Mouse (Mus musculus) hindbrain, embryonic 15.5 days (tissue): Measurements from ENCODE around the gene H2-Q1. TPM values are rescaled to one million over a fixed set of nuclear protein-coding genes. Genes with fewer than 3 reads are reported as not detected.
"Not testable (repeated sequence)": the region's sequence is repeated elsewhere in the genome, so short reads cannot be mapped to it uniquely, and the experiment has no call there.

Source experiments
- ATAC-seq: fragments of 200-750 bp; cut with Nextera tagmentation; 2 replicates; pipeline ENCODE4 v1.8.0; 2017; ENCODE audit warnings: low read depth, moderate number of reproducible peaks, moderate TSS enrichment; ENCODE audit not compliant: low FRiP score
- H3K27ac ChIP-seq: fragments of 300-500 bp; sonication (generic); replicated peaks from 2 replicates; pipeline ENCODE4 v1.5.1; 2015; ENCODE audit warnings: mild to moderate bottlenecking, inconsistent platforms
- H3K27me3 ChIP-seq: fragments of 300-500 bp; sonication (generic); 2 replicates; pipeline ENCODE4 v1.6.1; 2015; ENCODE audit warnings: control low read depth, inconsistent platforms
- H3K36me3 ChIP-seq: fragments of 300-500 bp; sonication (generic); 2 replicates; pipeline ENCODE4 v1.6.1; 2015; ENCODE audit warnings: control low read depth, inconsistent platforms
- H3K4me1 ChIP-seq: fragments of 300-500 bp; sonication (generic); replicated peaks from 2 replicates; pipeline ENCODE4 v1.6.1; 2015; ENCODE audit warnings: control low read depth, inconsistent platforms
- H3K4me2 ChIP-seq: fragments of 300-500 bp; sonication (generic); 2 replicates; pipeline ENCODE4 v1.6.1; 2015; ENCODE audit warnings: moderate library complexity, mild to moderate bottlenecking, inconsistent platforms
- H3K4me3 ChIP-seq: fragments of 300-500 bp; sonication (generic); 2 replicates; pipeline ENCODE4 v1.5.1; 2015; ENCODE audit warnings: mild to moderate bottlenecking, inconsistent platforms
- H3K9ac ChIP-seq: fragments of 300-500 bp; sonication (generic); 2 replicates; pipeline ENCODE4 v1.6.1; 2015; ENCODE audit warnings: inconsistent platforms
- H3K9me3 ChIP-seq: fragments of 300-500 bp; sonication (generic); 2 replicates; pipeline ENCODE4 v1.6.1; 2016; ENCODE audit warnings: control low read depth, inconsistent platforms
- WGBS: fragments of 180-500 bp; shearing (Covaris S2); methylation state at CpG from one replicate; pipeline ENCODE4 v1.1.7; 2015; 5-methylcytosine and 5-hydroxymethylcytosine counted together
- polyA plus RNA-seq: library from polyadenylated mRNA; unstranded; fragments of >200 nt; fragmentation: Nextera tagmentation; extraction: Ambion mirVana; gene quantifications from 2 replicates; pipeline ENCODE4 v1.2.1, GENCODE M21; 2015

H2-Q1 gene
- polyA plus RNA-seq, 1 experiment from 2014 or later: 0.39 TPM

DNA sequence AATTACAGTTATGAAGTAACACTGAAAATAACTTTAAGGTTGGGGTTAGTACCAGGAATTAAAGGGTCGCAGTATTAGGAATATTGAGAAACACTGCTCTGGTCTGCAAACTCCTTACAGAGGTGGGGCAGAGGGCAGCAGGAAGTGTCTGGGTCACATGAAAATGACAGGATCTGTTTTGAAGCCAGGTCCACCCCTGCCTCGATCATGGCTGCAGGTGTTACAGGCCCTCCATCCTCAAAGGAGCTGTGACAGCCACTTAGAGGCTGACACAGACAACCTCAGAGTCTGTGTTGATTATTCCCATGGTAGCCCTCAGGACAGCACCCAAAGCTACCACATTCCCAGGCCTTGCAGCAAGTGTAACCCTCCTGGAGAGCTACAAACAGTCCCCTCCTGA, 16.9 kb upstream of the H2-Q1 start:
- Histone ChIP-seq H3K27me3 (no peaks in the 10 kb centered on the region), H3K9ac (no peak overlapping the region), H3K9me3 (no peaks in the 10 kb centered on the region), H3K4me2 (no peak overlapping the region), H3K36me3 (no peaks in the 10 kb centered on the region), H3K27ac (no peak overlapping the region), H3K4me3 (no peak overlapping the region), H3K4me1 (no peaks in the 10 kb centered on the region)
- WGBS: 89% methylated on average over 2 of the region's 2 CpGs
- ATAC-seq: no peak

DNA sequence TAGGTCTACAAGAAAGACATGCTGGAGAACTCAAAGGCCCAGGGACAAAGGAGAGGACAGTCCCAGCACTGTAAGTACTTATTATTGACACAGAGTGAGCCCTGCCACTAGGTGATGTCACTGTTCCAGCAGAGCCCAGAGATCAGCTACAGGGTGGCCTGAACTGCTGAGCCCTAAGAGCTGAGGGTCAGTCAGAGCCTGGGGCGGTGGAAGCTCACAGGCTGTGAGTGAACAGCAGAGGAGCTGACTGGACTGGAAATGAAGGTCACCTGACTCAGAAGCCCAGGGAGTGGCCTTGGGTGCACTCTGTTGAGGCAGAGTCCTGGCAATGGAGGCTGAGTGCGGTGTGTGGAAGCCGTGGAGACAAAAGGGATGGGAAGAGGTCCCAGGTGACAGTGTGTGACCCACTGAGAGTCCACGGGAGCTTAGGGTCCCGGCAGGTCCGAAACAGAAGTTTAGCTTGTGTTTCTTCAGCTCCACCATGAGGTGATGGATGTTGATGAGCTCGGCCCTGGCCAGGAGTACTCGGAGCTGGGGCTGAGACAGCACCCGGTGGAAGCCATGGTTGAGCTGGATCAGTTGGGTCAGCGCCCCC, 16.4 kb upstream of the H2-Q1 start:
- Histone ChIP-seq H3K27me3 (no peaks in the 10 kb centered on the region), H3K4me1 (no peaks in the 10 kb centered on the region), H3K9me3 (no peaks in the 10 kb centered on the region), H3K27ac (no peak overlapping the region), H3K36me3 (no peaks in the 10 kb centered on the region), H3K4me3 (no peak overlapping the region), H3K9ac (no peak overlapping the region), H3K4me2 (no peak overlapping the region)
- 88% methylated on average over 10 of the region's 10 CpGs for WGBS
- ATAC-seq: no peak

DNA sequence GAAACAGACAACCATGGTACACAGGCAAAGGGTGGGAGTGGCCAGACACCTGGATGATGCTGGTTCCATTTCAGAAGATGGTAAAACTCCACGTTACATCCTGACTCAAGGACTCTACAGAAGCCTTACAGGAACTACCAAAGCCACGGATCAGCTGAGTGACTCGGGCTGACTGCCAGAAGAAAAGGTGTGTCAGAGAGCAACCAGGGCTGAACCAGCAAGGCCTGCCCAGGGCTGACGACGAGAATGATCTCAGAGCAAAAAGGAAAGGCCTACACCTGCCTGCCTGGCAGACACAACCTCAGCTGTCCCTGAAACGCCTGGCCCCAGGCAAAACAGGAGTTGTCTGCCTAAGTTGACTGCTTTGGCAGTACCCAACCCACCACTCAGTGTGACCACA, 15.7 kb upstream of the H2-Q1 start:
- Histone ChIP-seq H3K4me1 (no peaks in the 10 kb centered on the region), H3K4me3 (no peak overlapping the region)
- 77% methylated on average over 6 of the region's 6 CpGs for WGBS

DNA sequence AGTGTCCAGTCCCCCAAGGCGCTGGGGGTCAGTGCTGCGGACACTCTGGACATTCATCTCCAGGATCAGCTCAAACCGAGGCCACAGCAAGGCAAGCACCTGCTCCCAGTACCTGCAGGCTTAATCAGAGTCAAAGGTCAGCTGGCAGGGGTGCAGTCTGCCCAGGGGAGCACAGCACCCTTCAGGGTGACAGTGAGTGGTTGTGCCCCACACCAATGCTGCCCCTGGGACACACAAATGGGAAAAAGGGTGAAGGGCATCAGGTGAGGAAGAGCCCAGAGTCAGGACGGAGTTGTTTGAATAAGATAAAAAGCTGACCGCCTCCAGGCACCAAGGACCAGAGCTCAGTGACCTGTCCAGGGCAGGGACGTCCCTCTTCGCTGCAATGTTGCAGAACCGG, 15.3 kb upstream of the H2-Q1 start:
- not testable (repeated sequence) for ATAC-seq, H3K4me3 ChIP-seq
- WGBS: 89% methylated on average over 8 of the region's 8 CpGs

More for the DNA sequence above, 15.7 kb upstream of the H2-Q1 start:
- Histone ChIP-seq H3K9me3 (no peaks in the 10 kb centered on the region), H3K36me3 (no peaks in the 10 kb centered on the region), H3K9ac (no peak overlapping the region), H3K27ac (no peak overlapping the region), H3K4me2 (no peak overlapping the region), H3K27me3 (0 out of 2 replicates have a peak, but pooled peaks cover 4% of the 10 kb centered on the region)
- no peak for ATAC-seq

DNA sequence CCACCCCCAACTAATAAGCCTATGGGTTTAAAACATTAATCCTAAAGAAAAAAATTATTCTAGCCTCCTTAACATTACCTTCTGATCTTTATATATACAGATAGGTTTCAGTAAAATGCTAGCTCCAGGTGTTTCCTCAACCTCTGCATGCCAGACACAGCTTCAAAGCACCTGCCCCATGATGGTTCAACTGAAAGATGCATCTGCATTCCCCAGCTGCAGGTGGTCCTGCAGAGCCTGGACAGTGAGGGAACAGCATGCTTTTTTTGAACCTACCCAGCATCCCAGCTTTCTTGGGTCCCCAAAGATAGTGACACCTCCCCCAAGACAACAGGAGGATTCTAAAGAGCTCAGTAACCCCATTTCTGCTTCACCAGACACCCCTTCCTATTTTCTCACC, 1.5 kb upstream of the H2-Q1 start:
- Histone ChIP-seq H3K27me3 (peaks cover 44% of the 10 kb centered on the region), H3K9me3 (no peaks in the 10 kb centered on the region), H3K36me3 (no peaks in the 10 kb centered on the region), H3K4me3 (no peak overlapping the region), H3K4me2 (no peak overlapping the region), H3K27ac (no peak overlapping the region), H3K9ac (no peak overlapping the region), H3K4me1 (peaks cover 10% of the 10 kb centered on the region)
- ATAC-seq: no peak

More for the DNA sequence above, 15.3 kb upstream of the H2-Q1 start:
- H3K4me2 ChIP-seq, H3K9ac ChIP-seq, H3K4me1 ChIP-seq, H3K27ac ChIP-seq, H3K9me3 ChIP-seq, H3K36me3 ChIP-seq, H3K27me3 ChIP-seq: not testable (repeated sequence)

DNA sequence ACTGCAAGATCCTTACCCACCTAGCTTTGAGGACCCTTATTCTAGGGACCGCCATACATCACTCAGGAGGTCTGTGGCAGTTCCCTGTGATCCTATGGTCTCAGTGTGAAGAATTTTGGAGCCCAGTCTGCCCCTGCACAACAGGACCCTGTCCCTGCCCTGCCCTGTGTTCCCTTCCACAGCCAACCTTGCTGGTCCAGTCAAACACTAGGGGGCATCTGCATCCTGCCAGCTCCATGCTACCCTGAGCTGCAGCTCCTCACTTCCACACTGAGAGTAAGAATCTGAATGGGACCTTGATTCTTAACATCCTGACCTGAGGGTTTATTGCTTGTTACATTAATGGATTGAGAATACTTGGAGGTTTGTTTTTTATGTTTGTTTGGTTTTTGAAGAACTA, 4.9 kb downstream of the H2-Q1 start:
- WGBS: 77% methylated on average over 1 of the region's 1 CpGs
- peaks cover 24% of the 10 kb centered on the region for H3K27me3 ChIP-seq
- ATAC-seq, H3K27ac ChIP-seq, H3K4me1 ChIP-seq, H3K9me3 ChIP-seq, H3K4me3 ChIP-seq, H3K4me2 ChIP-seq, H3K36me3 ChIP-seq, H3K9ac ChIP-seq: not testable (repeated sequence)

DNA sequence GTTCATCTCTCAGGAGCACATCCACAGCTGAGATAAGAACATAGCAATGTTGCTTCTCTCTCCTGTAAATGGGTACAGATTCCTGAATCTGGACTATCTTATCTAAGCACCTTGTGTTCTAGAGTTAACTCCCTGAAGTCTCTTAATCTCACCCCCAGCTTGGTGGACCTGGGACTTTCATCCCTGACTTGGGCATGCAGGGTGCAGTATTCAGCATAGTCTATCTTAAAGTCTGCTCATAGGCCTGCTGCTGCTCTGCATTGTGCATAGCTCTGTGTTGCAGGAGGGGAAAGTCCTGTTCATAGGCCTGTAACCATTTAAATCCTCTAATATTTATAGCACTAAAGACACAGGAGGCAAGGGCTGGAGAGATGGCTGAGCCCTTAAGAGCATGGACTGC, 5.8 kb downstream of the H2-Q1 start:
- peaks cover 16% of the 10 kb centered on the region for H3K27me3 ChIP-seq
- H3K4me3 ChIP-seq, ATAC-seq, H3K9me3 ChIP-seq, H3K4me2 ChIP-seq, H3K4me1 ChIP-seq, H3K9ac ChIP-seq, H3K36me3 ChIP-seq, H3K27ac ChIP-seq: not testable (repeated sequence)

DNA sequence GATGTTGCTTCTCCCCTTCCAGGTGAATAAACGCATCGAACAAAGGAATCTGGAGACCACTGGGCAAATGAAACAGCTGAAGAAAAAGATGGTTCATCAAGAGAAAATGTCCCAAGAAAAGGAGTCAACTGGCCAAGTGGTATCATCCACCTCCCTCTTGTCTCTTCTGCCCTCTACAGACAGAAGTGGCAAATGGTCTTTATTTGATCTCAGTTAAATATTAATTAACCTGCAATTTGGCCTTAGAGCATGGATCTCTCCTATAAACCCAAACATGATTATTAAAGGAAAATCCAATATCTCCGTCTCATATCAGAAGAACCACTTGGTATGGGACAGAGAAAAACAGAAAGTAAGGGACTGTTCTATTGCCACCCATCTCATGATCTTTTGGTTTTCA, 9.5 kb downstream of the H2-Q1 start:
- H3K4me2 ChIP-seq, H3K27ac ChIP-seq, H3K27me3 ChIP-seq, H3K4me1 ChIP-seq, H3K9ac ChIP-seq, H3K4me3 ChIP-seq, ATAC-seq, H3K9me3 ChIP-seq, H3K36me3 ChIP-seq: not testable (repeated sequence)
- WGBS: 61% methylated on average over 3 of the region's 3 CpGs

DNA sequence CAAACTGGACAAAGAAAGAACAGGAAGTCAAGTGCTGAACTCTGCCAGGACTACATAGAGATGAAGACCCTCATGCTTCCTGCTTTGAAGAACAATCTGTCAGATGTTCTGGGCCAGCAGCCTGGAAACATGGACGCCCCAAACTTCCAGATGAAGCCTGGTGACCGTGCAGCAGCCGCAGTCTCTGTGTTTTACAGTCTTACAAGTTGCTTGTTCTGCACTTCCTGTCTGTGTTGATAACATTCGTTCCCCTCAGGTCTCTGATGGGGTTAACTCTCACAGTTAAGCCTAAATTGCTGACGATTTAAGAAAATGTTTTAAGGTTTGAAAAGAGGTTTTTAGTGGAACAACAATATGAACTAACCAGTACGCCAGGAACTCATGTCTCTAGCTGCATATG, 11.3 kb downstream of the H2-Q1 start:
- H3K36me3 ChIP-seq, H3K4me3 ChIP-seq, H3K4me2 ChIP-seq, H3K4me1 ChIP-seq, H3K27me3 ChIP-seq, H3K9ac ChIP-seq, H3K9me3 ChIP-seq, ATAC-seq, H3K27ac ChIP-seq: not testable (repeated sequence)
- WGBS: 76% methylated on average over 6 of the region's 6 CpGs

DNA sequence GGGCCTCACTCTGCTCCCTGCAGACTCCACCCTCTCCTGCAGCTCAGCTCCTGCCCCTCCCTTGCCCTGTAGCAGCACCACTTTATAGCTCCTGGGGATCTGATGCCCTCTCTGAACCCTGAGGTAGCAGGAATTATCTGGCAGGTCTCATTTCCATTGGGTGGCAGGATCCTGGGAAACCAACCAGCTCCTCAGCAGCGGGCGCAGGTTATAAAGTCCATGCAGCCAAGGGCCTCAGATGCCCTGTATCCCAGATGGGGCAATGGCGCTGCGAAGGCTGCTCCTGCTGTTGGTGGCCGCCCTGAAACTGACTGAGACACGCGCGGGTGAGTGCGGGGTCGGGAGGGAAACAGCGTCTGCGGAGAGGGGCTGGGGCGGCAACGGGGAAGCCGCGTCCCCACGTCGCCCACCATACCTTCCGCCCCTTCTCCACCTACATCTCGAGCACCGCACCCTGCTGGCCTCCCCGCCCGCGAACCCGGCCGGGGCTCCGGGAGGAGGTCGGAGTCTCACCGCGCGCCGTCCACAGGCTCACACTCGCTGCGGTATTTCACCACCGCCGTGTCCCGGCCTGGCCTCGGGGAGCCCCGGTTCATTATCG, 22.0 kb downstream of the H2-Q1 start, which contains the start of gene H2-Q2:
TSS of gene H2-Q2 (plus strand) at position 172 of the 601 bp plus-strand sequence.
- no peaks in the 10 kb centered on the region for H3K36me3 ChIP-seq
- no peak within 1 kb of the TSS for H3K27ac ChIP-seq
- H3K4me1 ChIP-seq: peaks cover 13% of the 10 kb centered on the region
- H3K9ac ChIP-seq: peak within 1 kb of the TSS; percentile 51
- H3K4me2 ChIP-seq: peak within 1 kb of the TSS; percentile 89
- ATAC-seq: 0 out of 2 replicates have a peak, but pooled peaks have one; percentile 15
- H3K9me3 ChIP-seq: no peaks in the 10 kb centered on the region
- under 1% methylated on average over 40 of the region's 40 CpGs for WGBS
- peak within 1 kb of the TSS; percentile 47 for H3K4me3 ChIP-seq
- H3K27me3 ChIP-seq: peaks cover 41% of the 10 kb centered on the region

DNA sequence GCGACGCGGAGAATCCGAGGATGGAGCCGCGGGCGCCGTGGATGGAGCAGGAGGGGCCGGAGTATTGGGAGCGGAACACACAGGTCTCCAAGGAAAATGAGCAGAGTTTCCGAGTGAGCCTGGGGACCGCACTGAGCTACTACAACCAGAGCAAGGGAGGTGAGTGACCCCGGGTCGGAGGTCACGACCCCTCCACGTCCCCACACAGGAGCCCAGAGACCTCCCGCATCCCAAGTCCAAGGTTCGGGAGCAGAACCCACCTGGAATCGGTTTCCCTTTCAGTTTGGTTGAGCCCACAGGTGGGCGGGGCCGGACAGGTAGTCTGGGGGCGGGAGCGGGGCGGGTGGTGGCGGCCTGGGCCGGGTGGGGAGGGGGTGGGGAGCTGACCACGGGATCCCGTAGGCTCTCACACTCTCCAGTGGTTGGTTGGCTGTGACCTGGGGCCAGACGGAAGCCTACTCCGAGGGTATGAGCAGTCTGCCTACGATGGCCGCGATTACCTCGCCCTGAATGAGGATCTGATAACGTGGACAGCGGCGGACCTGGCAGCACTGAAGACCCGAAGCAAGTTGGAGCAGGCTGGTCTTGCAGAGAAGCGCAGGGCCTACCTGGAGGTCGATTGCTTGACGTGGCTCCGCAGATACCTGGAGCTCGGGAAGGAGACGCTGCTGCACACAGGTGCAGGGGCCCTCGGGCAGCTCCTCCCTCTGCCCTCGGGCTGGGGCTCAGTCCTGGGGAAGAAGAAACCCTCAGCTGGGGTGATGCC, 22.7 kb downstream of the H2-Q1 start:
- peak; percentile 51; the same call in 1 of the 2 replicates for ATAC-seq
- Histone ChIP-seq H3K36me3 (no peaks in the 10 kb centered on the region), H3K4me1 (peaks cover 13% of the 10 kb centered on the region), H3K4me3 (peak overlapping the region; percentile 47), H3K27me3 (peaks cover 41% of the 10 kb centered on the region), H3K9me3 (no peaks in the 10 kb centered on the region), H3K4me2 (peak overlapping the region; percentile 89), H3K27ac (no peak overlapping the region), H3K9ac (peak overlapping the region; percentile 51)
- 2% methylated on average over 43 of the region's 46 CpGs for WGBS

DNA sequence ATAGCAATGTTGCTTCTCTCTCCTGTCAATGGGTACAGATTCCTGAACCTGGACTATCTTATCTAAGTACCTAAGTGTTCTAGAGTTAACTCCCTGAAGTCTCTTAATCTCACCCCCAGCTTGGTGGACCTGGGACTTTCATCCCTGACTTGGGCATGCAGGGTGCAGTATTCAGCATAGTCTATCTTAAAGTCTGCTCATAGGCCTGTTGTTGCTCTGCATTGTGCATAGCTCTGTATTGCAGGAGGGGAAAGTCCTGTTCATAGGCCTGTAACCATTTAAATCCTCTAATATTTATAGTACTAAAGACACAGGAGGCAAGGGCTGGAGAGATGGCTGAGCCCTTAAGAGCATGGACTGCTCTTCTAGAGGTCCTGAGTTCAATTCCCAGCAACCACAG, 27.5 kb downstream of the H2-Q1 start:
- peaks cover 20% of the 10 kb centered on the region for H3K27me3 ChIP-seq
- H3K9ac ChIP-seq, H3K36me3 ChIP-seq, H3K27ac ChIP-seq, H3K4me1 ChIP-seq, H3K4me2 ChIP-seq, ATAC-seq, H3K9me3 ChIP-seq, H3K4me3 ChIP-seq: not testable (repeated sequence)
